Mouse (Mus musculus): ENCODE data around the gene Slc2a3. TPM values are rescaled to one million over a fixed set of nuclear protein-coding genes. Genes with fewer than 3 reads are reported as not detected.
"Not testable (repeated sequence)": the region's sequence is repeated elsewhere in the genome, so short reads cannot be mapped to it uniquely, and the experiment has no call there.

Slc2a3 gene
- polyA plus RNA-seq, 1 experiment from 2014 or later = 2.9 TPM

- Histone ChIP-seq H3K27me3 (replicated peaks; ENCODE audit: control insufficient read depth, insufficient read depth, low read length) (no peaks in the 10 kb centered on the region), H3K4me3 (ENCODE audit: low read depth, low read length) (no peak overlapping the region), H3K36me3 (ENCODE audit: control insufficient read depth, insufficient read depth) (no peaks in the 10 kb centered on the region), H3K27ac (ENCODE audit: low read depth, low read length) (no peak overlapping the region), H3K4me2 (replicated peaks; ENCODE audit: low read depth) (no peak overlapping the region), H3K4me1 (replicated peaks; ENCODE audit: control insufficient read depth, insufficient read depth, low read length) (no peaks in the 10 kb centered on the region), H3K9ac (ENCODE audit: low read depth, low read length) (no peak overlapping the region), H3K9me3 (ENCODE audit: control insufficient read depth) (no peaks in the 10 kb centered on the region)
- WGBS = 84% methylated on average over 5 of the region's 5 CpGs
- TF ChIP-seq CTCF (IDR thresholded peaks at IDR 0.05; ENCODE audit: low read depth) = no peak
- ATAC-seq = no peak
Measured at GRCm38 (mm10) chr6:122701816-122702215, 99.6 kb downstream of the Slc2a3 start.

GRCm38 (mm10) chr6:122699628-122700027 is 101.8 kb downstream of the Slc2a3 start:
- H3K27me3 ChIP-seq (replicated peaks; ENCODE audit: control insufficient read depth, insufficient read depth, low read length); H3K27ac ChIP-seq (ENCODE audit: low read depth, low read length); ATAC-seq; H3K4me2 ChIP-seq (replicated peaks; ENCODE audit: low read depth); H3K9me3 ChIP-seq (ENCODE audit: control insufficient read depth); H3K4me3 ChIP-seq (ENCODE audit: low read depth, low read length); H3K36me3 ChIP-seq (ENCODE audit: control insufficient read depth, insufficient read depth); H3K9ac ChIP-seq (ENCODE audit: low read depth, low read length); H3K4me1 ChIP-seq (replicated peaks; ENCODE audit: control insufficient read depth, insufficient read depth, low read length): not testable (repeated sequence)
- 82% methylated on average over 2 of the region's 2 CpGs for WGBS

DNA sequence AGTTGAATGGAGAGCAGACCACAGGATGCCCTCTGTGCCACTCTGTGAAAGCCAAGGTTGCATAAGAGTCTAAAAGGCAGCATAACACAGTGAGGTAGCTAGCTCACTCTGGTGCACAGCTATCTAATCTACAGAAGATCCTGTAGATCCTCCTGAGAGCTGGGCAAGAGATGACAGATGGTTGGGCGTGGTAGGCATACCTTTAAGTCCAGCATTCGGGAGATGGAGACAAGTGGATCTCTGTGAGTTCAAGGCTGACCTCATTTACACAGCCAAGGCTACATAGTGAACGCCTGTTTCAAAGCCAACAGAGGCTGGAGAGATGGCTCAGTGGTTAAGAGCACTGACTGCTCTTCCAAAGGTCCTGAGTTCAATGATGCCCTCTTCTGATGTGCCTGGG is 106.0 kb downstream of the Slc2a3 start:
- Histone ChIP-seq H3K4me3 (ENCODE audit: low read depth, low read length) (no peak overlapping the region), H3K4me1 (replicated peaks; ENCODE audit: control insufficient read depth, insufficient read depth, low read length) (no peaks in the 10 kb centered on the region), H3K9me3 (ENCODE audit: control insufficient read depth) (no peaks in the 10 kb centered on the region), H3K9ac (ENCODE audit: low read depth, low read length) (no peak overlapping the region), H3K36me3 (ENCODE audit: control insufficient read depth, insufficient read depth) (no peaks in the 10 kb centered on the region), H3K27me3 (replicated peaks; ENCODE audit: control insufficient read depth, insufficient read depth, low read length) (no peaks in the 10 kb centered on the region), H3K27ac (ENCODE audit: low read depth, low read length) (no peak overlapping the region), H3K4me2 (replicated peaks; ENCODE audit: low read depth) (no peak overlapping the region)
- TF ChIP-seq CTCF (IDR thresholded peaks at IDR 0.05; ENCODE audit: low read depth) = no peak
- WGBS = 80% methylated on average over 3 of the region's 3 CpGs
- no peak for ATAC-seq

DNA sequence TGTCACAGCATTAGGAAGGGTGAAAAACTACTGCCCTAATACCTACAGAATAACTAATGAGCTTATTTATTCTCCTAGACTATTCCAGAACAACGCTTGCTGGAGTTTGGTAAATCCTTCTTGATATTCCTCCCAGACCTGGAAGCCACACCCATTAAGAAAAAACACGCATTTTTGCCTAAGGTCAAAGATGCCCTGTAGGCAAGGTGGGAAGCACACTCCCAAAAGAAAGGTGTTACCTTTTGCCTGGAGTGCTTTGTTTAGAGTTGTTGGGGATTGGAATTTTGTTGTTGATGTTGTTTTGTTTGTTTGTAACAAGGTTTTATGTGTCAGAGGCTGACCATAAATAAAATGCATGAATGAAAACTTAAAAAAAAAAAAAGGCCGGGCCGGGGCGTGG is 111.4 kb downstream of the Slc2a3 start:
- Histone ChIP-seq H3K9ac (ENCODE audit: low read depth, low read length) (no peak overlapping the region), H3K4me1 (replicated peaks; ENCODE audit: control insufficient read depth, insufficient read depth, low read length) (no peaks in the 10 kb centered on the region), H3K27me3 (replicated peaks; ENCODE audit: control insufficient read depth, insufficient read depth, low read length) (no peaks in the 10 kb centered on the region), H3K36me3 (ENCODE audit: control insufficient read depth, insufficient read depth) (no peaks in the 10 kb centered on the region), H3K9me3 (ENCODE audit: control insufficient read depth) (no peaks in the 10 kb centered on the region), H3K4me2 (replicated peaks; ENCODE audit: low read depth) (no peak overlapping the region), H3K27ac (ENCODE audit: low read depth, low read length) (no peak overlapping the region), H3K4me3 (ENCODE audit: low read depth, low read length) (no peak overlapping the region)
- TF ChIP-seq CTCF (IDR thresholded peaks at IDR 0.05; ENCODE audit: low read depth) = no peak
- WGBS = 86% methylated on average over 5 of the region's 5 CpGs
- ATAC-seq = no peak

DNA sequence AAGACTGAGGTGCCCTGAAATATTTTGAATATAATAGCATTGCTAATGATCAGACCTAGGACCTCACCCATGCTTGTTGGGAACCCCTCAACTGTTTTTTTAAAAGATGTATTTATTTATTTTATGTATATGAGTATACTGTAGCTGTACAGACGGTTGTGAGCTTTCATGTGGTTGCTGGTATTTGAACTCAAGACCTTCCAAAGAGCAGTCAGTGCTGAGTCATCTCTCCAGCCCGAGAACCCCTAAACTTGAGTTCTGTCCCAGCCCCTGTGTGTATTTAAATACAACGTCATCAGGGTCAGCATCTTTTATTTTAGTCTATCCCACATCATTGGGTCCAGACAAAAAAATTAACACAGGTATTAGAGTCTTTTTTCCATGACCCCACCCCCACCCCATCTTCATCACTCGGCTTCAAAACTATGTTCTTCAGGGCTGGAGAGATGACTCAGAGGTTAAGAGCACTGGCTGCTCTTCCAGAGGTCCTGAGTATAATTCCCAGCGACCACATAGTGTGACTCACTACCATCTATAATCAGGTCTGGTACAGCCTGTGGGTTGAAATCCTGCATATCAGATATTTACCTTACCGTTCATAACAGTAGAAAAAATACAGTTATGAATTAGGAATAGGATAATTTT is 111.9 kb downstream of the Slc2a3 start:
- no peak for TF ChIP-seq CTCF (IDR thresholded peaks at IDR 0.05; ENCODE audit: low read depth)
- Histone ChIP-seq H3K4me2 (replicated peaks; ENCODE audit: low read depth) (no peak overlapping the region), H3K36me3 (ENCODE audit: control insufficient read depth, insufficient read depth) (no peaks in the 10 kb centered on the region), H3K9me3 (ENCODE audit: control insufficient read depth) (no peaks in the 10 kb centered on the region), H3K4me3 (ENCODE audit: low read depth, low read length) (no peak overlapping the region), H3K27ac (ENCODE audit: low read depth, low read length) (no peak overlapping the region), H3K4me1 (replicated peaks; ENCODE audit: control insufficient read depth, insufficient read depth, low read length) (no peaks in the 10 kb centered on the region), H3K9ac (ENCODE audit: low read depth, low read length) (no peak overlapping the region), H3K27me3 (replicated peaks; ENCODE audit: control insufficient read depth, insufficient read depth, low read length) (no peaks in the 10 kb centered on the region)
- 75% methylated on average over 6 of the region's 6 CpGs for whole genome bisulfite sequencing
- ATAC-seq = no peak

DNA sequence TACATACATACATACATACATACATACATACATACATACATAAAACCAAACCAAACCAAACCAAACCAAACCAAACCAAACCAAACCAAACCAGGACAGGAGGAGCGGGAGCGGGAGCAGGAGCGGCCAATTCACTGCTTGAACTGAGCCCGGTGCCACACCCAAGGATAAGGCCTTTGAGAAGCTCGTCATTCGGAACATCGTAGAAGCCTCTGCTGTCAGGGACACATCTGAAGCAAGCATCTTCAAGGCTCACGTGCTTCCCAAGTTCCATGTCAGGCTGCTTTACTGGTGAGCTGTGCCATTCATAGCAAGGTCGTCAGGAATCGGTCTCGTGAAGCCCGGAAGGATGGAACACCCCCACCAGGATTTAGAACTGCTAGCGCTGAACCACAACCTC is 114.7 kb downstream of the Slc2a3 start:
- Histone ChIP-seq H3K27me3 (replicated peaks; ENCODE audit: control insufficient read depth, insufficient read depth, low read length) (no peaks in the 10 kb centered on the region), H3K4me1 (replicated peaks; ENCODE audit: control insufficient read depth, insufficient read depth, low read length) (no peaks in the 10 kb centered on the region), H3K36me3 (ENCODE audit: control insufficient read depth, insufficient read depth) (no peaks in the 10 kb centered on the region), H3K27ac (ENCODE audit: low read depth, low read length) (no peak overlapping the region), H3K9ac (ENCODE audit: low read depth, low read length) (no peak overlapping the region), H3K4me3 (ENCODE audit: low read depth, low read length) (no peak overlapping the region), H3K9me3 (ENCODE audit: control insufficient read depth) (no peaks in the 10 kb centered on the region), H3K4me2 (replicated peaks; ENCODE audit: low read depth) (no peak overlapping the region)
- no peak for TF ChIP-seq CTCF (IDR thresholded peaks at IDR 0.05; ENCODE audit: low read depth)
- 88% methylated on average over 13 of the region's 13 CpGs for WGBS
- no peak for ATAC-seq

DNA sequence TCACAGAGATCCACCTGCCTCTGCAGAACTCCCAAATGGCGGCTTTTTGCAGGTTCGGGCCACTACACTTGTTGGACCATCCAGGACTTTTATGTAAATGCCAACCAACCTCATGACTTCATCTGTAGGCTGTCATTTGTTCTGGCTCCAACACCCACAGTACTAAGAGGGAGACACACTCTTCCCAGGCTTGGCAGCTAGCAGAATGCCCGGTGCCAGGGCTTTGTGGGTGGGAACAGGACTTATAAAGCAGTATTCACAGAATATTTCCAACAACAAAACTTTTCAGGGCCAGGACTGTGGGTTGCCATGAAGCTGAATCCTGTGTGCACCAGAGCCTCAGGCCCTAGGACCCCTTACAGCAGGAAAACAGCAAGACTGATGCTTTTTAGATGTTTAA is 118.8 kb downstream of the Slc2a3 start:
- H3K9ac ChIP-seq (ENCODE audit: low read depth, low read length) = no peak overlapping the region
- H3K4me1 ChIP-seq (replicated peaks; ENCODE audit: control insufficient read depth, insufficient read depth, low read length) = no peaks in the 10 kb centered on the region
- WGBS = 86% methylated on average over 3 of the region's 3 CpGs
- no peak overlapping the region for H3K27ac ChIP-seq (ENCODE audit: low read depth, low read length)
- ATAC-seq = no peak
- H3K9me3 ChIP-seq (ENCODE audit: control insufficient read depth) = no peaks in the 10 kb centered on the region
- TF ChIP-seq CTCF (IDR thresholded peaks at IDR 0.05; ENCODE audit: low read depth) = no peak
- no peak overlapping the region for H3K4me3 ChIP-seq (ENCODE audit: low read depth, low read length)
- no peak overlapping the region for H3K4me2 ChIP-seq (replicated peaks; ENCODE audit: low read depth)
- H3K36me3 ChIP-seq (ENCODE audit: control insufficient read depth, insufficient read depth) = no peaks in the 10 kb centered on the region
- no peaks in the 10 kb centered on the region for H3K27me3 ChIP-seq (replicated peaks; ENCODE audit: control insufficient read depth, insufficient read depth, low read length)

Small RNAs within 50 kb of the gene (microRNA-seq; reads per million reads assigned to microRNA genes)
- gene Mir7231 = not detected

Other genes starting within 250 kb of the Slc2a3 start
- not detected in 2 replicates for gene Aicda, start 247.8 kb downstream of the Slc2a3 start, polyA plus RNA-seq (2015; fragmentation: Nextera tagmentation; extraction: Ambion mirVana)
- 23.8 and 26.0 TPM in 2 replicates for gene Apobec1, start 199.2 kb downstream of the Slc2a3 start, polyA plus RNA-seq (2015; fragmentation: Nextera tagmentation; extraction: Ambion mirVana)
- 0.07 and 0.09 TPM in 2 replicates for gene Gdf3, start 191.6 kb downstream of the Slc2a3 start, polyA plus RNA-seq (2015; fragmentation: Nextera tagmentation; extraction: Ambion mirVana)
- not detected in 2 replicates for gene Dppa3, start 175.2 kb downstream of the Slc2a3 start, polyA plus RNA-seq (2015; fragmentation: Nextera tagmentation; extraction: Ambion mirVana)
- gene Nanog, start 94.2 kb downstream of the Slc2a3 start, polyA plus RNA-seq (2015; fragmentation: Nextera tagmentation; extraction: Ambion mirVana) = 0.08 and 0.12 TPM in 2 replicates
- gene Foxj2, start 18.3 kb upstream of the Slc2a3 start, polyA plus RNA-seq (2015; fragmentation: Nextera tagmentation; extraction: Ambion mirVana) = 2.8 and 2.9 TPM in 2 replicates
- gene C3ar1, start 54.5 kb upstream of the Slc2a3 start, polyA plus RNA-seq (2015; fragmentation: Nextera tagmentation; extraction: Ambion mirVana) = 2.1 and 2.2 TPM in 2 replicates
- 45.8 and 48.7 TPM in 2 replicates for gene Necap1, start 72.8 kb upstream of the Slc2a3 start, polyA plus RNA-seq (2015; fragmentation: Nextera tagmentation; extraction: Ambion mirVana)
- gene Clec4a1, start 120.2 kb upstream of the Slc2a3 start, polyA plus RNA-seq (2015; fragmentation: Nextera tagmentation; extraction: Ambion mirVana) = 1.4 and 1.8 TPM in 2 replicates
- 0.78 and 1.0 TPM in 2 replicates for gene Clec4a3, start 150.9 kb upstream of the Slc2a3 start, polyA plus RNA-seq (2015; fragmentation: Nextera tagmentation; extraction: Ambion mirVana)
- gene Clec4a4, start 188.7 kb upstream of the Slc2a3 start, polyA plus RNA-seq (2015; fragmentation: Nextera tagmentation; extraction: Ambion mirVana) = not detected in 2 replicates
- not detected in 2 replicates for gene Clec4b1, start 248.3 kb upstream of the Slc2a3 start, polyA plus RNA-seq (2015; fragmentation: Nextera tagmentation; extraction: Ambion mirVana)

Measured in intestine, postnatal 0 days (tissue).